Mouse (Mus musculus) heart, embryonic 16.5 days (tissue): ENCODE results near the gene Rbbp8nl. TPM values are rescaled to one million over a fixed set of nuclear protein-coding genes. Genes with fewer than 3 reads are reported as not detected.
"Not testable (repeated sequence)": the region's sequence is repeated elsewhere in the genome, so short reads cannot be mapped to it uniquely, and the experiment has no call there.

ENCODE experiments used
- ATAC-seq: fragments of 200-750 bp; cut with Nextera tagmentation; replicated peaks from 2 replicates; pipeline ENCODE4 v1.8.0; 2017; ENCODE audit warnings: moderate number of reproducible peaks; ENCODE audit not compliant: insufficient read depth, low FRiP score; ENCODE audit errors: extremely low read depth
- H3K27ac ChIP-seq: fragments of 300-500 bp; sonication (generic); 2 replicates; pipeline ENCODE4 v1.5.1; 2014; ENCODE audit warnings: mild to moderate bottlenecking, low read length, control low read depth, moderate library complexity
- H3K27me3 ChIP-seq: fragments of 300-500 bp; sonication (generic); 2 replicates; pipeline ENCODE4 v1.6.1; 2014; ENCODE audit warnings: low read length, mixed read lengths; ENCODE audit not compliant: control insufficient read depth, insufficient read depth
- H3K36me3 ChIP-seq: fragments of 300-500 bp; sonication (generic); 2 replicates; pipeline ENCODE4 v1.6.1; 2014; ENCODE audit not compliant: control insufficient read depth, insufficient read depth
- H3K4me1 ChIP-seq: fragments of 300-500 bp; sonication (generic); 2 replicates; pipeline ENCODE4 v1.6.1; 2014; ENCODE audit warnings: low read length, mixed read lengths; ENCODE audit not compliant: control insufficient read depth, insufficient read depth
- H3K4me2 ChIP-seq: fragments of 300-500 bp; sonication (generic); 2 replicates; pipeline ENCODE4 v1.6.1; 2014; ENCODE audit warnings: low read depth, mild to moderate bottlenecking, control low read depth, low read length
- H3K4me3 ChIP-seq: fragments of 300-500 bp; sonication (generic); 2 replicates; pipeline ENCODE4 v1.5.1; 2014; ENCODE audit warnings: mild to moderate bottlenecking, control low read depth, low read length
- H3K9ac ChIP-seq: fragments of 300-500 bp; sonication (generic); 2 replicates; pipeline ENCODE4 v1.6.1; 2014; ENCODE audit warnings: low read length, control low read depth
- H3K9me3 ChIP-seq: fragments of 300-500 bp; sonication (generic); replicated peaks from 2 replicates; pipeline ENCODE4 v1.6.1; 2016; ENCODE audit warnings: low read length; ENCODE audit not compliant: control insufficient read depth
- WGBS: fragments of 180-500 bp; shearing (Covaris S2); extraction: QIAGEN DNeasy Blood & Tissue Kit; methylation state at CpG from one replicate; pipeline ENCODE4 v1.1.7; 2014; 5-methylcytosine and 5-hydroxymethylcytosine counted together
- polyA plus RNA-seq: library from polyadenylated mRNA; unstranded; fragments of >200 nt; fragmentation: Nextera tagmentation; extraction: Ambion mirVana; gene quantifications from 2 replicates; pipeline ENCODE4 v1.2.1, GENCODE M21; 2015

Rbbp8nl gene
- polyA plus RNA-seq, 1 experiment from 2014 or later = 0.05 TPM

DNA sequence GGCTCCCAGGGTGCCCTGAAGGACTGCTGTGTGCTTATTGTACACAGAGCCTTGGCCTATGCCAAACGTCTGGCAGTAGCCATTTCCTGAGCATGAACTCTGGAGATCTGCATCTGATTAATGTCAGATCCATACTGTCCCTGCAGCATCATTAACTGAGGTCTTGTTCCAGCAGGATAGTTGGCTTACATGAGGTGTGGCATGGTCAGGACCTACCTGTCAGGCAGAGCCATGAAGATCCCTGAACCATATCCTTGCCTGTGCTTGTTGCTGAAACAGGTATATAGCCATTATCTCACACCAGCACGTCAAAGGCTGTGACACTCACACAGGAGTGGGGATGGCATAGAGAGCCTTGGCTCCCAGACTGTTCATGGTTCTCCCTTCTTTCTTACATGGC, 21.7 kb downstream of the Rbbp8nl start:
- peaks cover 13% of the 10 kb centered on the region for H3K4me1 ChIP-seq
- H3K9ac ChIP-seq = no peak overlapping the region
- H3K4me3 ChIP-seq = no peak overlapping the region
- no peak for ATAC-seq
- no peaks in the 10 kb centered on the region for H3K9me3 ChIP-seq
- H3K27ac ChIP-seq = no peak overlapping the region
- H3K36me3 ChIP-seq = peaks cover 9% of the 10 kb centered on the region
- H3K27me3 ChIP-seq = no peaks in the 10 kb centered on the region
- 64% methylated on average over 2 of the region's 2 CpGs for WGBS
- H3K4me2 ChIP-seq = no peak overlapping the region

GRCm38 (mm10) chr2:180262891-180263290, 26.8 kb downstream of the Rbbp8nl start:
- Histone ChIP-seq H3K27ac (peak overlapping the region; percentile 77), H3K4me2 (no peak overlapping the region), H3K4me1 (peaks cover 13% of the 10 kb centered on the region), H3K9me3 (no peaks in the 10 kb centered on the region), H3K36me3 (peaks cover 13% of the 10 kb centered on the region; the same call in 1 of the 2 replicates), H3K9ac (no peak overlapping the region), H3K4me3 (no peak overlapping the region), H3K27me3 (no peaks in the 10 kb centered on the region)
- 68% methylated on average over 10 of the region's 10 CpGs for WGBS
- ATAC-seq = no peak

DNA sequence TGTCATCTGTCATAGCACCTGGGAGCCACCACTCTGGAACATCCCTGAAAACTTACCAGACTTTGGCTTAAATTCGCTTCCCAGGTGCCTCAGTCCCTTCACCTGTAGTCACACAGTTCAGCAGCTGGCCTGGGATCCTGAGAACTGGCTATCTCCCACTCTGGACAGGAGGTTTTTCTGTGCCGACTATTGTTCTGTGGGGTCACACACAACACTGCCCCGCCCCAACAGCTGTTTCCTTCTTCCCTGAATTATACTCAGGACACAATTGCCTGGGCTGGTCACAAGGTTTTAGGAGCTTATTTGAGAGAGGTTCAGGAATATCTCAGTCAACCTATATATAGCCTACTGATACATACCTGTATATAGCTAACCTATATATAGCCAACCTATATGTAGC, 27.2 kb downstream of the Rbbp8nl start:
- Histone ChIP-seq H3K9ac (no peak overlapping the region; the same call in 1 of the 2 replicates), H3K9me3 (no peaks in the 10 kb centered on the region), H3K27ac (peak overlapping the region; percentile 77), H3K4me3 (no peak overlapping the region), H3K4me2 (no peak overlapping the region), H3K36me3 (peaks cover 13% of the 10 kb centered on the region; the same call in 1 of the 2 replicates), H3K4me1 (peaks cover 14% of the 10 kb centered on the region), H3K27me3 (no peaks in the 10 kb centered on the region)
- ATAC-seq = peak; percentile 33
- 63% methylated on average over 3 of the region's 3 CpGs for WGBS

- Histone ChIP-seq H3K4me1 (peaks cover 14% of the 10 kb centered on the region), H3K27ac (peak overlapping the region; percentile 55), H3K27me3 (no peaks in the 10 kb centered on the region), H3K9ac (no peak overlapping the region), H3K4me2 (no peak overlapping the region), H3K9me3 (no peaks in the 10 kb centered on the region), H3K36me3 (peaks cover 12% of the 10 kb centered on the region; the same call in 1 of the 2 replicates), H3K4me3 (no peak overlapping the region)
- ATAC-seq = no peak
- 84% methylated on average over 7 of the region's 7 CpGs for WGBS
These were observed 27.8 kb downstream of the Rbbp8nl start for GRCm38 (mm10) chr2:180261901-180262300.

GRCm38 (mm10) chr2:180260610-180261480, 28.8 kb downstream of the Rbbp8nl start:
- Histone ChIP-seq H3K27ac (no peak overlapping the region), H3K4me2 (no peak overlapping the region), H3K9me3 (no peaks in the 10 kb centered on the region), H3K4me3 (no peak overlapping the region), H3K4me1 (peaks cover 18% of the 10 kb centered on the region), H3K27me3 (no peaks in the 10 kb centered on the region), H3K36me3 (peaks cover 9% of the 10 kb centered on the region; the same call in 1 of the 2 replicates), H3K9ac (no peak overlapping the region)
- ATAC-seq = no peak
- WGBS = 61% methylated on average over 8 of the region's 8 CpGs

- not testable (repeated sequence) for H3K36me3 ChIP-seq
These were observed 29.7 kb downstream of the Rbbp8nl start for GRCm38 (mm10) chr2:180259826-180260609.

GRCm38 (mm10) chr2:180258951-180259484, 30.7 kb downstream of the Rbbp8nl start:
- not testable (repeated sequence) for H3K27me3 ChIP-seq, H3K9me3 ChIP-seq, H3K4me2 ChIP-seq, H3K27ac ChIP-seq, ATAC-seq, H3K4me3 ChIP-seq, H3K36me3 ChIP-seq, H3K9ac ChIP-seq
- WGBS = 67% methylated on average over 10 of the region's 10 CpGs
- peaks cover 20% of the 10 kb centered on the region for H3K4me1 ChIP-seq

More at GRCm38 (mm10) chr2:180259826-180260609, 29.7 kb downstream of the Rbbp8nl start:
- not testable (repeated sequence) for H3K27ac ChIP-seq, H3K9ac ChIP-seq, ATAC-seq, H3K4me2 ChIP-seq, H3K4me3 ChIP-seq, H3K27me3 ChIP-seq, H3K9me3 ChIP-seq
- H3K4me1 ChIP-seq = peaks cover 20% of the 10 kb centered on the region
- 68% methylated on average over 17 of the region's 17 CpGs for WGBS

GRCm38 (mm10) chr2:180257963-180258865, 31.5 kb downstream of the Rbbp8nl start:
- no peak for ATAC-seq
- Histone ChIP-seq H3K36me3 (peaks cover 9% of the 10 kb centered on the region; the same call in 1 of the 2 replicates), H3K9me3 (no peaks in the 10 kb centered on the region), H3K27me3 (no peaks in the 10 kb centered on the region), H3K27ac (no peak overlapping the region), H3K4me3 (peak overlapping the region; percentile 61), H3K9ac (peak overlapping the region; percentile 77), H3K4me2 (peak overlapping the region; percentile 73), H3K4me1 (peaks cover 20% of the 10 kb centered on the region)
- 56% methylated on average over 11 of the region's 11 CpGs for WGBS
